8 mouse cellular contexts compared by ENCODE assay signal in the genomic region with DNA sequence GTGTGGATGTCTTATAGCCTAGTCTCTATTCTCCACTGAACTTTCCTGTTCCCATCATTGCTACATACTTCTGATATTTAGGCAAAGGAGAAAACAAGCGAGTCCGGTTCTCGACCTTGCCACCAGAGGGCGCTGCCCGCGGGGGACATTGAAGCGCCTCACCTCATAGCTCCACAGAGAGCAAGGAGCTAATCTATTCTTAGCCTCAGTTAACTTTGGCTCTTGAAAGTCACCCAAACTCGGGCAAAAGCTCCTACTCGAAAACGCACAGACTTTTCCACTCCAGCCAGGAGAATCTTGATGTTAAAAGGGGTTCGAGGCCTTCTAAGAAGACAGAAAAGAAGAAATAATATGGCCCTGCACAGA. TPM values are rescaled to one million over a fixed set of nuclear protein-coding genes. Genes with fewer than 3 reads are reported as not detected.
DNase-seq lines count a peak whose midpoint lies in the region; ATAC-seq lines count a peak whose summit lies in the region.

No protein-coding gene starts in this region.

- ATAC-seq in hindbrain, embryonic 16.5 days = no peak

- no peaks in the 10 kb centered on the region for H3K36me3 ChIP-seq in hindbrain, embryonic 16.5 days (ENCODE audit: control insufficient read depth, insufficient read depth, low read length)
- no peaks in the 10 kb centered on the region for H3K36me3 ChIP-seq in megakaryocyte, embryonic 14.5 days (replicated peaks; ENCODE audit: low read length)

- H3K27ac ChIP-seq in hindbrain, embryonic 16.5 days (ENCODE audit: low read depth, low read length) = no peak overlapping the region

- H3K4me2 ChIP-seq in hindbrain, embryonic 16.5 days (ENCODE audit: low read length) = peak overlapping the region; percentile 87

- H3K4me3 ChIP-seq in hindbrain, embryonic 16.5 days (ENCODE audit: low read length) = peak overlapping the region; percentile 66; the same call in 1 of the 2 replicates
- H3K4me3 ChIP-seq in megakaryocyte, embryonic 14.5 days (replicated peaks) = peak overlapping the region; percentile 84

- peaks cover 15% of the 10 kb centered on the region for H3K4me1 ChIP-seq in hindbrain, embryonic 16.5 days (ENCODE audit: control insufficient read depth, insufficient read depth, low read depth, low read length)
- peaks cover 53% of the 10 kb centered on the region for H3K4me1 ChIP-seq in megakaryocyte, embryonic 14.5 days

- no peaks in the 10 kb centered on the region for H3K9me3 ChIP-seq in hindbrain, embryonic 16.5 days (ENCODE audit: control insufficient read depth, low read length)
- peaks cover 30% of the 10 kb centered on the region for H3K9me3 ChIP-seq in megakaryocyte, embryonic 14.5 days

- H3K27me3 ChIP-seq in hindbrain, embryonic 16.5 days (replicated peaks; ENCODE audit: control insufficient read depth, insufficient read depth, low read length) = no peaks in the 10 kb centered on the region
- peaks cover 3% of the 10 kb centered on the region for H3K27me3 ChIP-seq in megakaryocyte, embryonic 14.5 days (replicated peaks)

- H3K9ac ChIP-seq in hindbrain, embryonic 16.5 days (ENCODE audit: low read depth, low read length) = no peak overlapping the region; the same call in 1 of the 2 replicates

- under 1% methylated on average over 11 of the region's 11 CpGs for WGBS in hindbrain, embryonic 16.5 days

- peak; percentile 82 for DNase-seq in T-cell, adult 2 months (ENCODE audit: low spot score)
- peak; percentile 88 for DNase-seq in cerebellum, postnatal 36 days
- peak; percentile 87 for DNase-seq in gastrocnemius, adult 18-20 months (ENCODE audit: low spot score)
- DNase-seq in left cerebral cortex, adult 8-10 months (ENCODE audit: low spot score in 2 of 2) = peak; percentile 33 to 74
- DNase-seq in right cerebral cortex, postnatal 10 days (ENCODE audit: low spot score in 2 of 2) = peak; percentile 72 to 85
- peak; percentile 87 for DNase-seq in urinary bladder, postnatal 14 days (ENCODE audit: low spot score)

RNA-seq across cellular contexts. Expression of a gene that starts 0.4 kb away (rescaled TPM):
- total RNA-seq in gastrocnemius, adult 18-20 months (2021) = 10 to 100 TPM; 26.5 to 27.1 TPM
- 32.7 and 33.7 TPM in 2 replicates for polyA plus RNA-seq in hindbrain, embryonic 16.5 days (2015; fragmentation: Nextera tagmentation; extraction: Ambion mirVana)
- total RNA-seq in left cerebral cortex, adult 8-10 months (2022) = 10 to 100 TPM; 23.0 to 27.9 (median 25.2) TPM
- 2.2 and 22.1 TPM in 2 replicates for polyA plus RNA-seq in megakaryocyte, embryonic 14.5 days (2012; ENCODE audit: insufficient read depth, low replicate concordance)

RNA-seq across cellular contexts. Expression of a gene that starts 45.2 kb away (rescaled TPM):
- 1 to 10 TPM; 5.7 to 8.4 TPM for total RNA-seq in gastrocnemius, adult 18-20 months (2021)
- 0.79 and 1.2 TPM in 2 replicates for polyA plus RNA-seq in hindbrain, embryonic 16.5 days (2015; fragmentation: Nextera tagmentation; extraction: Ambion mirVana)
- 1 to 10 TPM; 1.7 to 3.3 (median 2.6) TPM for total RNA-seq in left cerebral cortex, adult 8-10 months (2022)
- 0.97 and 2.8 TPM in 2 replicates for polyA plus RNA-seq in megakaryocyte, embryonic 14.5 days (2012; ENCODE audit: insufficient read depth, low replicate concordance)
